Mouse (Mus musculus): ENCODE data around the gene Gm853. TPM values are rescaled to one million over a fixed set of nuclear protein-coding genes. Genes with fewer than 3 reads are reported as not detected.

The Gm853 gene
- under 1 TPM in 1 of 2 experiments, not detected in 1; 0.15 TPM for total RNA-seq (2021)
- long read RNA-seq, experiment 1 = 0 reads
- long read RNA-seq, experiment 2 = 0 reads

GRCm38 (mm10) chr4:130222179-130222578 is at the start of gene Gm853:
Gm853 (minus strand) TSS chr4:130222401.
- TF ChIP-seq CTCF (conservative IDR thresholded peaks at IDR 0.05) = no peak
- no peak for DNase-seq (ENCODE audit: low spot score in 2 of 2)
- H3K27ac ChIP-seq = no peak within 1 kb of the TSS

GRCm38 (mm10) chr4:130270611-130271347 is 48.6 kb upstream of the Gm853 start:
- DNase-seq (ENCODE audit: low spot score in 2 of 2) = peak; percentile 28 to 42
- Histone ChIP-seq H3K27ac (peak overlapping the region; percentile 92), H3K4me3 (no peak overlapping the region)
- TF ChIP-seq CTCF (conservative IDR thresholded peaks at IDR 0.05) = no peak

More at GRCm38 (mm10) chr4:130222179-130222578, at the start of gene Gm853:
- H3K4me3 ChIP-seq = no peak within 1 kb of the TSS

DNA sequence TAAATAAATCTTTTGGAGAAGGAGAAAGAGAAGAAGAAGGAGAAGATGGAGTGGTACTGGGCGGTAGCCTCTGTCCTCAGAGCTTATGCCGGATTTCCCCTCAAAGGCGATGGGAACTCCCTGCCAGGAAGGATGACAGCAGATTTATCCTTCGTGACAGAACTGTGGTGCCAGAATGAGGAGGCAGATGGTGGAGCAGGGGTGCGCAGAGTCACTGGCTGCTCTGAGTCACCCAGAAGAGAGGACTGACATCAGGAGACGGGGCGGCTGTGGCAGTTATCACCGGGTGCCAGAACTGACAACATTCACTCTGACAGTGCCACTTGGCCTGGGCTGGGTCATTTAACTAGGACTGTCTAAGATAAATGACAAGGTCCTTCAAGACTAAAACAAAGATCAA is 47.9 kb upstream of the Gm853 start:
- Histone ChIP-seq H3K27ac (peak overlapping the region; percentile 92), H3K4me3 (no peak overlapping the region)
- no peak for TF ChIP-seq CTCF (conservative IDR thresholded peaks at IDR 0.05)
- DNase-seq (ENCODE audit: low spot score in 2 of 2) = peak; percentile 86

GRCm38 (mm10) chr4:130268736-130269135 is 46.5 kb upstream of the Gm853 start:
- Histone ChIP-seq H3K4me3 (no peak overlapping the region), H3K27ac (no peak overlapping the region; the same call in 1 of the 2 replicates)
- DNase-seq (ENCODE audit: low spot score in 2 of 2) = no peak
- no peak for TF ChIP-seq CTCF (conservative IDR thresholded peaks at IDR 0.05)

DNA sequence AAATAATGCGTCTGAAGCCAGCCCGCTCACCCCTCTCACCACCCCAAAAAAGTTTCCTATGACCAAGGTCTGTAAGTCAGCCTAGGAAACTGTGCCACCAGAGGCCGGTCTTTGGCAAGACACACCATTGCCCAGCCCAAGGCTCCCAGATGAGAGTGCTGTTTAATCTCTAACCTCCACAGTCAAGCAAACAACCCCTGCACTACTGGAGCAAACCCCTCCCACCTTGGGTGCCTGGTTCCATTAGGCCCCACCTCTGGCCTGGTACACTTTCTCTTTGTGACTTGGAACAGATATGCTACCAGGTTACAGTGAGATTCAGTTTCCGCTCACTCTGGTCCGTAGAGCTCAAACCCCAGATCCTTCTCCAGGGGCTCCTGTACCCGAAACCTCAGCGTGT is 44.9 kb upstream of the Gm853 start:
- H3K4me3 ChIP-seq = no peak overlapping the region
- H3K27ac ChIP-seq = no peak overlapping the region
- TF ChIP-seq CTCF (conservative IDR thresholded peaks at IDR 0.05) = no peak
- DNase-seq (ENCODE audit: low spot score in 2 of 2) = no peak

DNA sequence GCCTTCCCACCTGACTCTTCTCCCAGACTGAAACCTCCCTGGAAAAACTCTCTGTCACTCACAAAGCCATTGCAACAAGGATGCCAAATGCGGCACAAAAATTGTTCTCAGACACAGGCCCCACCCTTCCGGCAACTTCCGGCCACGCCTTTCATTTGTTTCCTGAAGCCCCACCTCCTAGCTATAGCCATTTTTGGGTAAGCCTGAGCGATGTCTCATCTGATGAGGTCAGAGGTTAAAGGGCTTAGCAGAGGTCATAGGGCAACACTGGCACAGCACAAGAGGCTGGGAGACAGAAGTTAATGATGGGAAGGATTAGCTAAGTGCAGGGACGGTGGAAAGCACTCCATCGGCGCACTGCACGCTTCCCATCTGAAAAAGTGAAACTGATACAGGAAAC is 44.4 kb upstream of the Gm853 start:
- H3K27ac ChIP-seq = no peak overlapping the region
- TF ChIP-seq CTCF (conservative IDR thresholded peaks at IDR 0.05) = no peak
- no peak for DNase-seq (ENCODE audit: low spot score in 2 of 2)
- no peak overlapping the region for H3K4me3 ChIP-seq

DNA sequence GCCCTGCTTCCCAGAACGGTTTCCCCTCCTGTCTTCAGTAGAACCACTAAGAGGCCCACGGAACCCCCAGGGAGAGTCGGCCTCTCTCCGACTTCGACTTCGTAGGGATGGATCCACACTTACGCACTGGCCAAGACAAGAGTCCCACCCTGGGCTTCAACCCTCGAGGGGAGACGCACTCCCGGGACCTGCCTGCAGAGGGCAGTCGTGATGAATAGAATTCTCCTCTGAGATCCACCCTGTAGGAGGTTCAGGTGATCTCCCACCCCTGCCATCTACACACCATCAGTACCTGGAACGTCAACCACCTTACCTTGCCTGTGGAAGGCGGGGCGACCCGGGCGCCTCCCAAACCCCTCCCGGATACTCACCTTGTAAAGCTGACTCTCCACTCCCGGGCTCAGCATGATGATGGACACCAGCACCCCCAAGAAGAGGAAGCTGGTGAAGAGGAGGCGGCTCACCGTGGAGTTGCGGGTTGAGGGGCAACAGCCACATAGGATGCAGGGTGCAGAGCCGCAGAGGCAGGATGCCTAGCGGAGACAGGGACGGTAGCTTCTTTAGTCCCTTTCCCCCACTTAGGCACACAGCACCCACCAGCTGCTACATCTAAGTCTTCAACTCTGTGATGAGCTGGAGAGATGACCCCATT is 42.6 kb upstream of the Gm853 start:
- Histone ChIP-seq H3K4me3 (no peak overlapping the region), H3K27ac (no peak overlapping the region)
- TF ChIP-seq CTCF (conservative IDR thresholded peaks at IDR 0.05) = peak; percentile 87
- peak; percentile 46 to 74 for DNase-seq (ENCODE audit: low spot score in 2 of 2)

DNA sequence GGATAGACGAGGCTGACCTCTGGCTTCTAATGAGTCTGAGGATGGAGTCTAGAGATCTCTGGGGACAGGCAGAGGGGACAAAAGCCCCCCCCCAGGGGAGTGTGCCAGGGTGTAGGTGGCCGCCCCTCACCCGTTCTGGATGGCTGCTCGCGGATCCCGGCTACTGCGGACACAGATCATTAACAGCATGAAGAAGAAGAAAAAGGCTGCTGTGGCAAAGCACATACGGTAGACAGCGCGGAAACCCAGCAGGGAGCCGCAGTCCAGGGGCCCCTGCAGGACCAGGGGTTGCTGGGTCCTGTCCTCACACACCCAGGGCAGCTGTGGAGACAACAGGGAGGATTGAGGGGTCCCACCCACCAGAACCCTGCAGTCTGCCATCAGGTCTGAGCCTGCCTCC is 41.9 kb upstream of the Gm853 start:
- Histone ChIP-seq H3K27ac (peak overlapping the region; percentile 75), H3K4me3 (no peak overlapping the region)
- no peak for DNase-seq (ENCODE audit: low spot score in 2 of 2)
- TF ChIP-seq CTCF (conservative IDR thresholded peaks at IDR 0.05) = no peak

- DNase-seq (ENCODE audit: low spot score in 2 of 2) = no peak
- Histone ChIP-seq H3K4me3 (no peak overlapping the region), H3K27ac (no peak overlapping the region)
- TF ChIP-seq CTCF (conservative IDR thresholded peaks at IDR 0.05) = peak; percentile 69
Observed at GRCm38 (mm10) chr4:130260406-130260805, 38.2 kb upstream of the Gm853 start.

DNA sequence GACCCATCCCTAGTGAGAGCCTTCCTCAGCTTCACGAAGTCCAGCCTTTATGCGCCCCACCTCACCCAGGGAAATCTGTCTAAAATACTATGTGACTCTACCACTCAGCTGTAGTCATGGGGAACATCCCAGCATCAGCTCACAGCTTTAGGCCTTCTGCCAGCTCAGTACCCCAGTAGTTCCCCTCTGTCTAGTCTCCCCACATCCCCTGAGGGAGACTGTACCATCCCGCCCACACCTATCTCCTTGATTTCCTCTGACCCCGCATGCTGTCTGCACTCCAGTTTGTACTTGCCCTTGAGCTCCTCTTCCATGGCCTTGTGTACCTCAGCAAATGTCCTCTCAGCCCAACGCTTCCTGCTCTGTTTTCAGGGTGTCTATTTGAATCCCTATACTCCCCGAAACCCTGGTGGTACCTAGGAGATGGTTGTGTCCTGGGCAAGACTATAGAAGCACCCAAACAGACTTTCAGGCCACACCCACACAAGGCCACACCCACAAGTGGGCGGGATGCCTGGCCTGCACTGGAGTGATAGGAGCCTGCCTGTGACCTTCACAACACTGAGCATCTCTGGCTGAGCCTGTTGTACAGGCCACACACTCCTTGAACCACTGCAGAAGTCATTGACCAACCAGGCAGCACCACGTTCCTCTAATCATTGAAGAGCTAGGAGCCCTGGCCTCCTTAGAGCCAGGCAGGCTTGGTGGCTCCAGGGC is 30.4 kb upstream of the Gm853 start:
- H3K4me3 ChIP-seq = no peak overlapping the region
- no peak for DNase-seq (ENCODE audit: low spot score in 2 of 2)
- TF ChIP-seq CTCF (conservative IDR thresholded peaks at IDR 0.05) = no peak
- H3K27ac ChIP-seq = no peak overlapping the region

DNA sequence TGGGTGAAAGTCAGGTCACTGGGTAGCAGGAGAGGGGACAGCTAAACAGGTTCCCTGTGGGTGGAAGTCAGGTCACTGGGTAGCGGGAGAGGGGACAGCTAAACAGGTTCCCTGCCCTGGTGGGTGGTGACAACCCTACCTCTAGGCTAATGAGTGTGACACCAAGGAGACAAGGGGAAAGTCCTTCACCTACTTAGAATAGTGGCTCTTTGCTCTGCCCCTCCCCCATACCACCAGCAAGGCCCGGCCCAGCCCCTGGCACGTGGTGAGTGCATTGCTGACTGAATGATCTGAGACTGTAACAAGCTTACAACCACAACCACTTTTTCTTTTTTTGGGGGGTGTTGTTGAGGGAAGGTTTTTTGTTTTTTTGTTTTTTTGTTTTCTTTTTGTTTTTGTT is 29.6 kb upstream of the Gm853 start:
- no peak overlapping the region for H3K27ac ChIP-seq
- TF ChIP-seq CTCF (conservative IDR thresholded peaks at IDR 0.05) = no peak
- no peak overlapping the region for H3K4me3 ChIP-seq
- no peak for DNase-seq (ENCODE audit: low spot score in 2 of 2)

- Histone ChIP-seq H3K4me3 (no peak overlapping the region), H3K27ac (no peak overlapping the region)
- DNase-seq (ENCODE audit: low spot score in 2 of 2) = no peak
- no peak for TF ChIP-seq CTCF (conservative IDR thresholded peaks at IDR 0.05)
Observed at GRCm38 (mm10) chr4:130251172-130251705, 29.0 kb upstream of the Gm853 start.

GRCm38 (mm10) chr4:130248636-130249035 is 26.4 kb upstream of the Gm853 start:
- peak in 1 of 2 experiments; percentile 21 for DNase-seq (ENCODE audit: low spot score in 2 of 2)
- H3K27ac ChIP-seq = no peak overlapping the region
- TF ChIP-seq CTCF (conservative IDR thresholded peaks at IDR 0.05) = no peak
- H3K4me3 ChIP-seq = no peak overlapping the region
